Mouse (Mus musculus) spleen, adult 2 months (tissue): ENCODE results near the gene Triml2.

Experiments used
- CTCF ChIP-seq: fragments of 200-500 bp; IDR thresholded peaks from 2 replicates; pipeline ENCODE4 v1.5.1; 2011; ENCODE audit warnings: mild to moderate bottlenecking, inconsistent platforms; ENCODE audit not compliant: insufficient read depth, insufficient read length, insufficient replicate concordance; ENCODE audit errors: extremely low read depth
- POLR2A ChIP-seq: fragments of 200-500 bp; IDR thresholded peaks from 2 replicates; pipeline ENCODE4 v1.6.1; 2011; ENCODE audit warnings: low read depth, low read length, inconsistent platforms

DNA sequence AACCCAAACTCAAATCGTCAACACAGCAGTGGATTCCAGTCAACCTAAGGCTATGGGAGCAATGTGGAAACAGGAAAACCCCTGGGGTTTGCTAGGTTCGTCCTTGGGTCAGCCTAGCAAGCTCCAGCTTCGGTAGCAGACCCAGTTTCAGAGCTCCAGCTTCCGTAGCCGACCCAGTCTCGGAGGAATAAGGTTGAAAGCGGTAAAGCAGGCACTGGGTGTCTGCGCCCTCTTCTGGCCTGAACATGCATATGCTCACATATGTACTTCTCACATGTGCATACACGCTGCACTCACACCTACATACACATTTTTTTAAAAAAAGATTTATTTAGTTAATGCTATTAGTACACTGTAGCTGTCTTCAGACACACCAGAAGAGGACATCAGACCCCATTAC lies 31.0 kb upstream of the Triml2 start:
- TF ChIP-seq CTCF = no peak
- TF ChIP-seq POLR2A = no peak
